Mouse (Mus musculus) inflammation-experienced regulatory T-cells (primary cell): ENCODE measurements around the gene Aldh9a1. TPM values are rescaled to one million over a fixed set of nuclear protein-coding genes. Genes with fewer than 3 reads are reported as not detected.

Experiments used
- polyA plus RNA-seq, 2 experiments: library from polyadenylated mRNA; unstranded; fragments of 100-300 nt; shearing (Covaris generic); gene quantifications; one replicate each; pipeline ENCODE4 v1.2.1; 2017

Gene Aldh9a1
- polyA plus RNA-seq = 10 to 100 TPM; 55.9 to 62.7 TPM

GRCm38 (mm10) chr1:167349815-167350596, at the start of gene Aldh9a1:
Aldh9a1 (plus strand) TSS chr1:167349991.

GRCm38 (mm10) chr1:167308261-167309054, 41.3 kb upstream of the Aldh9a1 start, which contains the start of gene Tmco1:
Tmco1 (plus strand) TSS chr1:167308378.

DNA sequence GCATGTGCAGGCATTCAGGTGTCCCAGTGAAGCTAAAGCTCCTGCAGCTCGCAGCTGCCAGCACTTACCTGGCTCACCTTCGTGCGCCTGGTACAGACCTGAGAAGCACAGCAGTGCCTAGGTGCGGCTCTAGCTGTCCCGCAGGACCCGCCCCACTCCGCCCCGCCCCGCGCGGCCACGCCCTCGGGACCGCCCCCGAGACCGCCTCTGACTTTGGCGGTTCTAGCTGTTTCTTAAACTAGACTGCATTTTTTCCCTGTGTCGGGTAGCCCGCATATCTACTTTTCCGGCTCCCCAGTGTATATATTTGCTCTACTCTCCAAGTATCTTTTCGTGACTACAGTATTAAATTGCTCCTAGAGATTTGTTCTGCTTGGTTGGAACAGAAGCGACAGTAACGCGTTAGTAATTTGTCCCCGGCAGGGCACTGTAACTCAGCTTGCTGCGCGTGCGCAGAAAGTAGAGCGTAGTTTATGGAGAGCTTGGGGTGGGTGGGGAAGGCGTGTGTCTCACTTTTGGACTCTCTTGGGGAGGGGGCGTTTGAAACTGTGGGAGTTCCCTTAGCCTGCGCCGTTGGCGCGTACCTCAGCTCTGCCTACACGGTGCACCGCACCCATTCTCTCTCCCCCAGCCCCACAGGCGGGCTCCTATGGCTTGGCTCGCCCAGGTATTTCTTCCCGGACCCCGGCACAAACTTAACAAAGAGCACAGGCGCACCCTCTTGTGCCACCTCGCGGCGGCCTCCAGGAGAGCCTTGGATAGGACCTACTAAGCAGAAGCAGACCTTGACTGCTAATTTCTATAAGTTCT, 44.1 kb downstream of the Aldh9a1 start, which contains the start of gene Mgst3:
Gene Mgst3, minus strand, starts transcription at position 159 of the 810 bp plus-strand sequence.

Other genes starting within 250 kb of the Aldh9a1 start
- 10 to 100 TPM; 58.0 to 60.0 TPM for gene Uck2, start 64.7 kb upstream of the Aldh9a1 start, polyA plus RNA-seq
- 100 to 1,000 TPM in 1 of 2 experiments, 10 to 100 TPM in 1; 87.7 to 130 TPM for gene Tmco1, start 41.6 kb upstream of the Aldh9a1 start, polyA plus RNA-seq
- gene Mgst3, start 43.9 kb downstream of the Aldh9a1 start, polyA plus RNA-seq = 1 to 10 TPM; 3.1 to 4.1 TPM
- gene Lrrc52, start 116.8 kb downstream of the Aldh9a1 start, polyA plus RNA-seq = not detected
- gene Rxrg, start 248.4 kb downstream of the Aldh9a1 start, polyA plus RNA-seq = under 1 TPM in 1 of 2 experiments, not detected in 1; 0.26 TPM